Mouse (Mus musculus) neural tube, embryonic 10.5 days (tissue): ENCODE data around the gene Vps37c.

Experiments used
- DNase-seq: peaks from one replicate; pipeline ENCODE4 v3.0.0-alpha.2; 2017; ENCODE audit warnings: low spot score; ENCODE audit errors: extremely low spot score

Vps37c gene

DNA sequence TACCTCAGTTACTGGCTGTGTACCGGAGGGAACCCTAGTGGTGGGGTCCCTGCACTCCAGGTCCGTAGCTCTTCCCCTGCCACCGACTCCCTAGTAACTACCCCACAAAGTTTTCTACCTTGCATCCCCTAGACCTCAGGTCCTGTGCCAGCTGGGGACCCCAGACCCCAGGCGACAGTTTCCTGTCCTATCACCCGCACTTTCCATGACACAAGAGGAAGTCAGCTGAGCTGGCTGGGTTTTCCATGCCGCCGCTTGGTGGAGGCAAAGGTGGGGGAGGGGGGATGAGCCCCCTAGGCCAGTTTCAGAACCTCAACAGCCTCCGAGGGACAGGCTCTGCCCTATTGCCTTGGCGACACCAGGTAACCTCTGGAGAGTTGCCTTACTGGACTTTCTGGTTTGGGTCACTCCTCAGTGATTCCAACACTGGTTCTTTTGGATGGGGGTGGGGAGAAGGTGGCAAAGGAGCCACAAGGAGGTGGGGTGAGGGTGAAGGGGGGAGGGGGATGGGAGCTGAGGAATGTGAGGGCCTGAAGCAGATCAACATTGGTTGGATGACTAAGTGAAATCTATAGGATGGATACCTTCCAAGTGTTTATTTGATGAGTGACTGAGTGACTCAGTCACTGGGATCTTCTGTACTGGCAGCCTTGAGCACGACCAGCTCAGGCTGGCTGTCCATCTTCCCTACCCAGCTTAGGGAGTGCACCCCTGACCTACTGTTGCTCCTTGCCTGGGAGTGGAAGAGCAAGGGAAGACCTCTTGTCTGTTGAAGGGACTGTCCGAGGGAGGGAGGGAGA, 52.3 kb downstream of the Vps37c start:
- no peak for DNase-seq

DNA sequence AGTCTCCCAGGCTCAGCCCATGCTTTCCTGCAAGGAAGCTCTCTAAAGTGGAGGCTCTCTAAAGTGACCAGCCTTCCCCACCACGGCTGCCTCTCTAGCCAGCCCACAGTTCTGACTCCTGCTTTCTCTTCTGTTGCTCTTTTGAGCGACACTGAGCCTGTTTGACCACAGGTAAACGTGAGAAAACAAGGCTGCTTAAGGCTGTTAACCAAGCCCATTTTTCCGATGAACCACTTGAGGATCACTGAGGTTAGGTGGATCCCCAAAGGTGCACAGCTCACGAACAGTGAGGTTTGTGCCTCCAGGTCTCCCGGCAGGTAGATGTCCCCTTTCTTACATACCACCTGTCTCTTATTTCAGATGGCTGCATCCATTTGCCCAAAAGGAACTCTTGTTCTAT, 53.6 kb downstream of the Vps37c start:
- DNase-seq: no peak

DNA sequence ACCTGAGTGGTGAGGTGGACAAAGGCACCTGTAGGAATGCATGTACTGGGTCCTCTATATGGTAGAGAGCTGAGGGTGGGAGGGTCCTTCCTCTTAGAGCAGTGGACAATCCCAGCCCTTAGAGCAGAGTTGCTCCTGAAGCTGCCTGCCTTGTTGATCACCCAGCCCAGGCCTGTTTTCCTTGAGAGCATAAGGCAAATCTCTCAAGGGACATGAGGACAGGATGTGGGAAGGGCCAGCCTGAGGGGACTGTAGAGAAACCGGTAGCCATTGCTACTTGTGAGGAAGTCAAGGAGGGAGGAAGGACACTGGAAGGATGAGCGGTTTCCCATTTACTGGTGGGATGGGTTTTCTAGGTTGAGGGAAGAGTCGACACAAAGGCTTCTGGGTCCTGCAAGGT, 54.0 kb downstream of the Vps37c start:
- no peak for DNase-seq

DNA sequence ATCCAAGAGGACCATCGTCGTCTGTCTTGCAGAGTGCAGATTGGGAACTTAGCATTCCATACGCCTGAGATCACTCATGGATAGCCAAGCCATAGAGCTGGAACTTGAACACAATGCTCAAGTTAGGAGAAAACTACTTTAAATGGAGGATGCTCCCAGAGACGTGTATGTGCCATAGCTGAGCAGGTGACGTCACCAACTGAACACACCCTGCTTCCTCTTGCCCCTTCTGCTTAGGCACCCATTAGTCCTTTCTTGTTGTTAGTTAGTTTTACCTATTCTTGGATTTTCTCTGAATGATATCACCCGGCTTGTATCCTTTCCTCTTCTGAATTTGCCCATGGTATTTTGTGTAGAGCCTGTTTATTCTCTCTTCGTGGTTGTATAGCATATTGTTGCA, 58.6 kb downstream of the Vps37c start:
- no peak for DNase-seq

- DNase-seq: no peak
Observed at GRCm38 (mm10) chr19:10747718-10748117, 59.2 kb downstream of the Vps37c start.

- DNase-seq: no peak
Observed at GRCm38 (mm10) chr19:10748401-10749102, 60.0 kb downstream of the Vps37c start.

DNA sequence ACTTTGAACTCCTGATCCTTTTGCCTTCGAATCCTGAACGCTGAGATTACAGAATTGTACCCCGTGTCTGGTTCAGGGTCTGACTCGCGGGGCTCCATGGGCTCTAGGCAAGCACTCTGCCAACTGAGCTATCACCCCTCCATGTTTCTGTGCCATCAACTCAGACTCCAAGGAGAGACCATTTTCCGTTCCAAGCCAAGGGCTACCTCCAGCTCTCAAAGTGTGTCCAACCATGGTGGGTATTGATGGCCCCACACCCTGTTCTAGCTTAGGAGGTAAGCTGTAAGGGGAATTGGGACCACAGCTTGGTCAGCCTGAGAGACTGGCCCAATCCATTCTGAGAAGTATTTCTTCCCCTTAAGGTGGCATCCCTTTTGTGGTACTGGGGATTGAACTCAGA, 60.8 kb downstream of the Vps37c start:
- no peak for DNase-seq

- no peak for DNase-seq
Observed at GRCm38 (mm10) chr19:10750161-10750560, 61.6 kb downstream of the Vps37c start.

DNA sequence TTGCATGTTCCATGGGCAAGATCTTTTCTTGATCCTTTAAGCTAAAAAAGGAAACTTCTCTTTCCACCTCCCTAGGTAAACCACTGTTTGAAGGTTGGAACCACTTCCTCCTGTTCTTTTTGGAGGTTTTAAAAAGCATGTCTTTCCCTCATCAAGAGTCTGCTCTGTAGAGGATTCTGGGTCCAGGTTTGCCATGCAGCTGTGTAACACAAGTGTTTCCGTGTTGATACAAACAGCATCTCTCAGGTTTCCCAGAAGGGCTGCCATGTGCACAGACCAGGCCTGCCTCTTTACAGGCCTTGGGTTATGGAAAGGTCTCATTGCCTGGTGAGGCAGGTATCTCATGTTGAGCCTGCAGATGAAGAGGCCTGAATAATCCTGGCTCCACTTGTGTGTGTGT, 63.1 kb downstream of the Vps37c start:
- DNase-seq: no peak

- no peak for DNase-seq
Observed at GRCm38 (mm10) chr19:10752106-10752505, 63.6 kb downstream of the Vps37c start.

GRCm38 (mm10) chr19:10752646-10753045, 64.1 kb downstream of the Vps37c start:
- no peak for DNase-seq

DNA sequence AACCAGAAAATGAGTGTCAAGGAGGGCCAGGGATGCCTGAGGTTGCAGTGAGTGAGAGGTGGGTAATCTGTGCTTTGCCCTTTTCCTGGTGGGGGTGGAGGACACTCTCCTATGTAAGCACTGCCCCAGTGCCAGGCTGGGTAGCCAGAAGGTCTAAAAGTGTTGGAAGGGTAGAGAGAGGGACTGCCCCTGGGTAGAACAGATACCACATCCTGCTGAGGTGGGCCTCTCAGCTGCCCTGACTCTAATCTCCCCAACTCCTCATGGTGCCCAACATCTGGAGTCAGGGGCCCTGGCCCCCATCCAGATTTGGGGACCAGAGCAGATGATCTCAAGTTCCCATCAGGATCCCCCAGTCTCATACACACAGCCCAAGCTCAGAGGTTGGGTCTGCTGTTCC, 68.6 kb downstream of the Vps37c start:
- no peak for DNase-seq

- DNase-seq: no peak
Observed at GRCm38 (mm10) chr19:10757526-10757925, 69.0 kb downstream of the Vps37c start.

- DNase-seq: no peak
Observed at GRCm38 (mm10) chr19:10758708-10759107, 70.2 kb downstream of the Vps37c start.

- DNase-seq: no peak
Observed at GRCm38 (mm10) chr19:10759525-10759924, 71.0 kb downstream of the Vps37c start.

- no peak for DNase-seq
Observed at GRCm38 (mm10) chr19:10759983-10760831, 71.7 kb downstream of the Vps37c start.

DNA sequence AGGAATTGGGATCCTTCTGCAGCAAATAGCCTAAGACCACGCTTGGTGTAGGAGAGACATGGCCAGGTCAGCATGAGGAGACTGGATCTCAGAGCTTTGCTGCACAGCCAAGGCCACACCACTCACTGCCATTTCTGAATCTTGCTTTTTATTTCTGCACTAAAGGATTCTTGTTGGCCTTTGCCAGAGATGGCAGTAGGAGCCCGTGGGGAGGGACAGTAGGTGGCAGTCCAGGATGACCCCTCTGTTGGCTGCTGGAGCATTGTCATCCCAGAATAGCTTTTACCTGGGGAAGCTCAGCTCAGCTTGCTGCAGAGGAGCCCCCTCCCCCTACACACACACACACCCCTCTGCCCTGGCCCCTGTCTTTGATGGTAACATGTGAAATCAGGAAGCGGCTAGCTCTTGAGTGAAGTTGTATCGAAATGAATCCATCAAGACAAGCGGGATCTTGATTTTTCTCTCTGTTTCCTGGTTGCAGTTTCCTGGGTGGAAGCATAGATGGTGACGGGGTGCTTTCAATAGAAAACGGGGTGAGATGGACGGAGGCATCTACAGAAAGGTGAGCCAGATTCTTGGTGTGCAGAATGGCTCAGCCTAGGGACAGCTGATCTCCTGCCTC, 73.4 kb downstream of the Vps37c start:
- no peak for DNase-seq

DNA sequence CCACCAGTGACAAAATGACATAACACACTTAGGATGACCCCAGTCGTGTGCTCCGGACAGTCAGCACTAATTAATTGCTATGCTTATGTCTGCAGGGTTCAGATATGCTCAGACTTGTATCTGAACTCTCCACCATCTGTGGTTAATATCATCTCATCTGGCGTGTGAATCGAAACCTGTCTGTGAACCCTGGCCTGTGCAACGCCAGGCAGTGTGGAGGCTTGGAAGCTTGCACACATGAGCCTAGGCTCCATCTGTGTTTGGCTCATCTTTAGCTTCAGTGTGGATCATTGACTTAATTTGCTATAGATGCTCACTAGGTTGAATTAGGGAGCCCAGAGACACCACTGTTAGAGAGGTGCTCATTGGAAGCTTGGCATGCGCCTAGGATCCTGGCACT, 73.9 kb downstream of the Vps37c start:
- DNase-seq: no peak

- no peak for DNase-seq
Observed at GRCm38 (mm10) chr19:10763381-10764031, 75.0 kb downstream of the Vps37c start.
